In the genomic region with DNA sequence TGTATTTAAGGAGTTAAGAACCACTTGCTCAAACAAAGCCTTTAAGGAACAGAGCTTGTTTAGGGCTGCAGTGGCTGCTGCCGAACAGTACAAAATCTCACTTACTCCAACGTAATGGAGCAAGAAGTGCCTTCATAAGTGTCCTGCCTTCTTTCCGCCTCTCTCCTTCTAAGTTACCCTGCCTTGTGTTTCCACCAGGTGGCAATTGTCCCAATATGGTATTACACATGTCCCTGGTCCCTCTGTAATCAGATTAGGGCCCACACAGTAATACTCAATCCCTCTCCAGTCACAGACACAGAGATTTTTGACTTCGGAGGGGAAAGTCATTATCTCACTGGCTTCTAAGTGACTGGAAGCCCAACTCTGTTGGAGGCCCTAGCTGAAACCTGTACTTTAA, we compare ENCODE assay signal across 25 mouse cellular contexts. TPM values are rescaled to one million over a fixed set of nuclear protein-coding genes. Genes with fewer than 3 reads are reported as not detected.
DNase-seq lines count a peak whose midpoint lies in the region; ATAC-seq and TF ChIP-seq lines count a peak whose summit lies in the region.
"Had no signal": no experiment of that assay in that cellular context is flagged by ENCODE, and none has a peak within 500 bp of the region (broad histone marks: within the 10 kb centered on the region; RNA-seq: fewer than 3 reads in every experiment).

No protein-coding gene starts in this region.

- H3K27ac ChIP-seq in forebrain, postnatal 0 days (ENCODE audit: low read depth, low read length), result no peak overlapping the region
- H3K27ac ChIP-seq in forebrain, embryonic 11.5 days (ENCODE audit: low read depth, low read length), result no peak overlapping the region
- H3K27ac ChIP-seq in intestine, postnatal 0 days (ENCODE audit: low read depth, low read length), result no peak overlapping the region
- no peak overlapping the region for H3K27ac ChIP-seq in intestine, embryonic 15.5 days
- H3K27ac ChIP-seq in lung, postnatal 0 days (ENCODE audit: low read length), result no peak overlapping the region
- no peak overlapping the region for H3K27ac ChIP-seq in MEL (ENCODE audit: control insufficient read depth, low read depth, low read length)
- H3K27ac ChIP-seq: forebrain, embryonic 12.5 days; heart, embryonic 10.5 days; macrophage; midbrain, embryonic 12.5 days had no signal

- no peak overlapping the region for H3K4me2 ChIP-seq in forebrain, postnatal 0 days (ENCODE audit: low read depth)
- no peak overlapping the region for H3K4me2 ChIP-seq in forebrain, embryonic 11.5 days (ENCODE audit: low read depth, low read length, severe bottlenecking)
- no peak overlapping the region for H3K4me2 ChIP-seq in intestine, postnatal 0 days (replicated peaks; ENCODE audit: low read depth)
- no peak overlapping the region for H3K4me2 ChIP-seq in intestine, embryonic 15.5 days (replicated peaks)
- no peak overlapping the region for H3K4me2 ChIP-seq in lung, postnatal 0 days (replicated peaks; ENCODE audit: low read depth, low read length)
- H3K4me2 ChIP-seq: forebrain, embryonic 12.5 days; midbrain, embryonic 12.5 days had no signal

- ATAC-seq in forebrain, postnatal 0 days, result no peak
- no peak for ATAC-seq in forebrain, embryonic 11.5 days (replicated peaks; ENCODE audit: low FRiP score)
- no peak for ATAC-seq in intestine, postnatal 0 days
- no peak for ATAC-seq in intestine, embryonic 15.5 days
- ATAC-seq in lung, postnatal 0 days, result peak; percentile 37; the same call in 1 of the 2 replicates
- ATAC-seq in granulocyte monocyte progenitor cell, adult 5-6 weeks (replicated peaks; ENCODE audit: poor library complexity, severe bottlenecking), result no peak
- ATAC-seq: hindbrain, embryonic 16.5 days had no signal

- DNase-seq in forebrain, postnatal 0 days, result no peak
- no peak for DNase-seq in forebrain, embryonic 11.5 days (ENCODE audit: low spot score)
- DNase-seq in lung, postnatal 0 days (ENCODE audit: low spot score), result peak; percentile 37
- DNase-seq in lung, postnatal 4 days, result no peak
- peak; percentile 13 for DNase-seq in MEL (ENCODE audit: low read depth, low spot score)
- DNase-seq: adrenal gland, adult 2 months; cerebellum, adult 8-10 months; gastrocnemius, postnatal 14 days; heart, postnatal 4 days; kidney, adult 18-20 months; kidney, postnatal 10 days; left cerebral cortex, postnatal 4 days; liver; right cerebral cortex, postnatal 14 days; spleen, adult 18-20 months; thymus, adult 2 months had no signal

- peaks cover 9% of the 10 kb centered on the region; the same call in 1 of the 2 replicates for H3K36me3 ChIP-seq in forebrain, postnatal 0 days (ENCODE audit: insufficient read depth)
- no peaks in the 10 kb centered on the region for H3K36me3 ChIP-seq in forebrain, embryonic 11.5 days (ENCODE audit: control insufficient read depth, insufficient read depth, low read length)
- peaks cover 9% of the 10 kb centered on the region for H3K36me3 ChIP-seq in intestine, postnatal 0 days (ENCODE audit: control insufficient read depth, insufficient read depth)
- H3K36me3 ChIP-seq in intestine, embryonic 15.5 days, result peaks cover 16% of the 10 kb centered on the region
- H3K36me3 ChIP-seq in lung, postnatal 0 days (ENCODE audit: insufficient read depth, low read length), result no peaks in the 10 kb centered on the region
- peaks cover 0 to 1% of the 10 kb centered on the region in 2 experiments; a peak in 1 of 4 replicates for H3K36me3 ChIP-seq in MEL (ENCODE audit: control insufficient read depth in 1 of 2, insufficient read depth in 2 of 2, low read length in 2 of 2)

- 0 out of 2 replicates have a peak, but pooled peaks have one; percentile 7 for TF ChIP-seq CTCF in forebrain, postnatal 0 days (IDR thresholded peaks at IDR 0.05; ENCODE audit: low read depth)
- peak; percentile 35; the same call in 1 of the 2 replicates for TF ChIP-seq CTCF in intestine, postnatal 0 days (IDR thresholded peaks at IDR 0.05; ENCODE audit: low read depth)
- peak; percentile 57 for TF ChIP-seq CTCF in lung, postnatal 0 days (IDR thresholded peaks at IDR 0.05)
- TF ChIP-seq CTCF in MEL (IDR thresholded peaks at IDR 0.05 in 2 of 3, conservative IDR thresholded peaks at IDR 0.05 in 1 of 3; ENCODE audit: control insufficient read depth in 1 of 3, insufficient read depth in 1 of 3, low read depth in 2 of 3, low read length in 3 of 3, poor library complexity in 1 of 3, severe bottlenecking in 1 of 3), result no peak

- no peaks in the 10 kb centered on the region for H3K27me3 ChIP-seq in forebrain, postnatal 0 days (ENCODE audit: insufficient read depth, low read length)
- H3K27me3 ChIP-seq in forebrain, embryonic 11.5 days (ENCODE audit: control insufficient read depth, insufficient read depth, low read length), result no peaks in the 10 kb centered on the region
- no peaks in the 10 kb centered on the region for H3K27me3 ChIP-seq in intestine, postnatal 0 days (replicated peaks; ENCODE audit: control insufficient read depth, insufficient read depth, low read length)
- no peaks in the 10 kb centered on the region for H3K27me3 ChIP-seq in intestine, embryonic 15.5 days (replicated peaks)
- H3K27me3 ChIP-seq in lung, postnatal 0 days (replicated peaks; ENCODE audit: insufficient read depth, low read length), result no peaks in the 10 kb centered on the region
- H3K27me3 ChIP-seq in MEL (ENCODE audit: control insufficient read depth in 1 of 2, insufficient read depth in 2 of 2, low read length in 2 of 2), result no peaks in the 10 kb centered on the region
- H3K27me3 ChIP-seq: forebrain, embryonic 12.5 days; midbrain, embryonic 12.5 days had no signal

- H3K9ac ChIP-seq in forebrain, postnatal 0 days, result no peak overlapping the region
- H3K9ac ChIP-seq in forebrain, embryonic 11.5 days (ENCODE audit: low read length), result no peak overlapping the region
- H3K9ac ChIP-seq in intestine, postnatal 0 days (ENCODE audit: low read depth, low read length), result no peak overlapping the region
- no peak overlapping the region for H3K9ac ChIP-seq in intestine, embryonic 15.5 days
- H3K9ac ChIP-seq in lung, postnatal 0 days (replicated peaks; ENCODE audit: low read depth), result no peak overlapping the region
- no peak overlapping the region for H3K9ac ChIP-seq in MEL (ENCODE audit: control insufficient read depth, low read depth, low read length, poor library complexity, severe bottlenecking)
- H3K9ac ChIP-seq: forebrain, embryonic 12.5 days; midbrain, embryonic 12.5 days had no signal

- H3K4me1 ChIP-seq in forebrain, postnatal 0 days (ENCODE audit: insufficient read depth), result no peaks in the 10 kb centered on the region
- H3K4me1 ChIP-seq in forebrain, embryonic 11.5 days (replicated peaks; ENCODE audit: control insufficient read depth, insufficient read depth, low read length), result no peaks in the 10 kb centered on the region
- no peaks in the 10 kb centered on the region for H3K4me1 ChIP-seq in intestine, postnatal 0 days (replicated peaks; ENCODE audit: control insufficient read depth, insufficient read depth, low read length)
- peaks cover 11% of the 10 kb centered on the region for H3K4me1 ChIP-seq in intestine, embryonic 15.5 days (replicated peaks)
- no peaks in the 10 kb centered on the region for H3K4me1 ChIP-seq in lung, postnatal 0 days (ENCODE audit: insufficient read depth, low read depth, low read length)
- H3K4me1 ChIP-seq in MEL (ENCODE audit: control insufficient read depth in 1 of 2, insufficient read depth in 2 of 2, low read length in 2 of 2), result no peaks in the 10 kb centered on the region

- no peaks in the 10 kb centered on the region for H3K9me3 ChIP-seq in forebrain, postnatal 0 days (ENCODE audit: low read length)
- no peaks in the 10 kb centered on the region for H3K9me3 ChIP-seq in forebrain, embryonic 11.5 days (ENCODE audit: control insufficient read depth, low read length)
- no peaks in the 10 kb centered on the region for H3K9me3 ChIP-seq in intestine, postnatal 0 days (ENCODE audit: control insufficient read depth)
- H3K9me3 ChIP-seq in intestine, embryonic 15.5 days, result no peaks in the 10 kb centered on the region
- no peaks in the 10 kb centered on the region for H3K9me3 ChIP-seq in lung, postnatal 0 days (ENCODE audit: low read length)
- H3K9me3 ChIP-seq in MEL (replicated peaks; ENCODE audit: insufficient read depth, low read length), result no peaks in the 10 kb centered on the region
- H3K9me3 ChIP-seq: forebrain, embryonic 12.5 days; heart, embryonic 10.5 days; midbrain, embryonic 12.5 days had no signal

- H3K79me2 ChIP-seq in MEL (ENCODE audit: control insufficient read depth, insufficient read depth, low read length, poor library complexity), result no peaks in the 10 kb centered on the region; the same call in 1 of the 2 replicates

- TF ChIP-seq RAD21 in MEL (IDR thresholded peaks at IDR 0.05; ENCODE audit: low read depth, low read length), result no peak

- TF ChIP-seq EP300 in lung, postnatal 0 days (IDR thresholded peaks at IDR 0.05), result no peak
- no peak for TF ChIP-seq EP300 in MEL (IDR thresholded peaks at IDR 0.05; ENCODE audit: low read depth in 1 of 2, low read length in 2 of 2)

- 88% methylated on average over 4 of the region's 4 CpGs for WGBS in forebrain, postnatal 0 days
- WGBS in forebrain, embryonic 11.5 days, result 87% methylated on average over 4 of the region's 4 CpGs
- WGBS in intestine, postnatal 0 days, result 82% methylated on average over 4 of the region's 4 CpGs
- WGBS in intestine, embryonic 15.5 days, result 86% methylated on average over 4 of the region's 4 CpGs
- 65% methylated on average over 4 of the region's 4 CpGs for WGBS in lung, postnatal 0 days

- no peak overlapping the region for H3K4me3 ChIP-seq in forebrain, postnatal 0 days (ENCODE audit: low read depth, low read length)
- H3K4me3 ChIP-seq in forebrain, embryonic 11.5 days (ENCODE audit: low read depth, low read length), result no peak overlapping the region
- H3K4me3 ChIP-seq in intestine, postnatal 0 days (ENCODE audit: low read depth, low read length), result no peak overlapping the region
- no peak overlapping the region for H3K4me3 ChIP-seq in intestine, embryonic 15.5 days (replicated peaks)
- H3K4me3 ChIP-seq in lung, postnatal 0 days (ENCODE audit: low read depth, low read length), result no peak overlapping the region
- no peak overlapping the region for H3K4me3 ChIP-seq in MEL (ENCODE audit: control insufficient read depth in 1 of 2, insufficient read depth in 1 of 2, low read depth in 2 of 2, low read length in 2 of 2)
- H3K4me3 ChIP-seq: forebrain, embryonic 12.5 days; heart, embryonic 10.5 days; midbrain, embryonic 12.5 days; myocyte had no signal

- no peak for TF ChIP-seq POLR2A in MEL (IDR thresholded peaks at IDR 0.05; ENCODE audit: control insufficient read depth in 1 of 2, insufficient read depth in 1 of 2, low read depth in 1 of 2, low read length in 2 of 2, poor library complexity in 1 of 2)

RNA-seq across cellular contexts. Expression of a gene that starts 34.1 kb away (rescaled TPM):
- total RNA-seq in forebrain, postnatal 0 days (2014; rRNA removed), result 62.0 and 65.9 TPM in 2 replicates
- polyA plus RNA-seq in forebrain, postnatal 0 days (2015; fragmentation: Nextera tagmentation; extraction: Ambion mirVana), result 34.5 and 37.6 TPM in 2 replicates
- 33.5 and 36.2 TPM in 2 replicates for polyA plus RNA-seq in forebrain, embryonic 11.5 days (2014; fragmentation: Nextera tagmentation; extraction: Ambion mirVana)
- polyA plus RNA-seq in intestine, postnatal 0 days (2015; fragmentation: Nextera tagmentation; extraction: Ambion mirVana), result 6.3 and 6.6 TPM in 2 replicates
- 18.7 and 22.9 TPM in 2 replicates for polyA plus RNA-seq in intestine, embryonic 15.5 days (2015; fragmentation: Nextera tagmentation; extraction: Ambion mirVana)
- polyA plus RNA-seq in lung, postnatal 0 days (2015; fragmentation: Nextera tagmentation; extraction: Ambion mirVana), result 27.3 and 33.8 TPM in 2 replicates
- 12.9 and 14.5 TPM in 2 replicates for total RNA-seq in MEL (2012; rRNA removed)
- polyA plus RNA-seq in MEL (2012; ENCODE audit: insufficient read depth in 1 of 2, insufficient read length in 2 of 2, low read depth in 1 of 2, low replicate concordance in 2 of 2, missing spikeins in 1 of 2), result 10 to 100 TPM in 1 of 2 experiments, not detected in 1; 23.6 TPM
- 8.4 and 11.9 TPM in 2 replicates for total RNA-seq in granulocyte monocyte progenitor cell, adult 5-6 weeks (2014; fragmentation: Nextera tagmentation)
- 10.9 and 26.9 TPM in 2 replicates for total RNA-seq in granulocyte monocyte progenitor cell, adult 5-6 weeks (2017)

Comparison
In these comparisons a context has a peak if more than half of its experiments do, and no peak if none do; other contexts are left out.
1. DNase-seq: peak in lung, postnatal 0 days (single experiment) and MEL (single experiment); none in forebrain, postnatal 0 days (single experiment), forebrain, embryonic 11.5 days (single experiment) and lung, postnatal 4 days (0 of 2).
2. CTCF ChIP-seq: peak in forebrain, postnatal 0 days (single experiment), intestine, postnatal 0 days (single experiment) and lung, postnatal 0 days (single experiment); none in MEL (0 of 3).